Mouse (Mus musculus) cortical plate, adult 2 months (tissue): Measurements from ENCODE around the gene Pdzrn4.

Experiments used
- CTCF ChIP-seq: fragments of 200-500 bp; IDR thresholded peaks from 2 replicates; pipeline ENCODE4 v1.5.1; 2011; ENCODE audit warnings: mild to moderate bottlenecking, control low read depth, low read length; ENCODE audit not compliant: insufficient read depth; ENCODE audit errors: extremely low read depth
- POLR2A ChIP-seq: fragments of 200-500 bp; IDR thresholded peaks from 2 replicates; pipeline ENCODE4 v1.6.1; 2011; ENCODE audit warnings: mild to moderate bottlenecking, low read length, control low read depth; ENCODE audit not compliant: insufficient read depth; ENCODE audit errors: extremely low read depth

DNA sequence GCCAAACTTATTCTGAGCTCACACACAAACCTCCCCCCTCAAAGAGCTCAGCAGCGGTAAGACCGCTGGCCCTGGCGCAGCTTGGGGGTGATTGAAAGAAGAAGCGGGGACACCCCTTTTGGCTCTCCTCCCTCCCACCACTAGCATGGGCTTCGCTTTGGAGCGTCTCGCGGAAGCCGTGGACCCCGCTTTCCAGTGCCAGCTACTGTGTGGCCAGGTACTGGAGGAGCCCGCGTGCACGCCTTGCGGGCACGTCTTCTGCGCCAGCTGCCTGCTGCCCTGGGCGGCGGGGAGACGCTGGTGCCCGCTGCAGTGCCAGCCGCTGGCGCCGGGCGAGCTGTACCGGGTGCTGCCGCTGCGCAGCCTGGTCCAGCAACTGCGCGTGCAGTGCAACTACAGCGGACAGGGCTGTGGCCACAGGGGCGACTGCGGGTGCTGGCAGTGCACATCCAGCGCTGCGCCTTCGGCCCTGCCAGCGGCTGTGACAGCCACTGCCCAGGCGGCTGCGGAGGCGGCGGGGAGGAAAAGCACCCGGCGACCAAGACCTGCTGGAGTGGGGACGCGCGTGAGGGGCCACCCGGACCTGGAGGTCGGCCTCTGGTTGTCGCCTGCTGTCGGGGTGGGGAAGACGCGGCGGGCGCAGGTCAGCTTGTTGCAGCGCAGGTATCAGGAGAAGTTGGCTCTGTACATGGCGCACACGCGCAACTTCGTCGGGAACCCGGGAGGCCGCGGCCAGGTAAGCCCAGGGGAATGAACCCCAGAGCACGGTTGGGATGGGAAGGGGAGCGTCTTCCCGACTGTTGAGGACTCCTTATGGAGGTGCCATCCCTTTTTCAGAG lies at the start of gene Pdzrn4:
- no peak for TF ChIP-seq CTCF
- TF ChIP-seq POLR2A, result no peak
